Mouse (Mus musculus): ENCODE results near the gene Hoxb13. TPM values are rescaled to one million over a fixed set of nuclear protein-coding genes. Genes with fewer than 3 reads are reported as not detected.
A peak's percentile ranks its signal among the peaks of the same experiment; 100 is the strongest.

The Hoxb13 gene
- polyA plus RNA-seq, 1 experiment from 2014 or later: not detected

- Histone ChIP-seq H3K4me1 (peaks cover 8% of the 10 kb centered on the region; the same call in 1 of the 2 replicates), H3K36me3 (replicated peaks) (no peaks in the 10 kb centered on the region), H3K27ac (no peak overlapping the region), H3K27me3 (ENCODE audit: poor library complexity, severe bottlenecking) (peaks cover 100% of the 10 kb centered on the region), H3K9me3 (no peaks in the 10 kb centered on the region), H3K4me3 (no peak overlapping the region)
- DNase-seq (ENCODE audit: extremely low spot score, low spot score): no peak
- WGBS: under 1% methylated on average over 17 of the region's 17 CpGs
These were observed 18.6 kb upstream of the Hoxb13 start for GRCm38 (mm10) chr11:96175511-96175910.

GRCm38 (mm10) chr11:96175951-96176530 lies 18.1 kb upstream of the Hoxb13 start:
- H3K27me3 ChIP-seq (ENCODE audit: poor library complexity, severe bottlenecking): peaks cover 100% of the 10 kb centered on the region
- 0 out of 2 replicates have a peak, but pooled peaks cover 3% of the 10 kb centered on the region for H3K4me1 ChIP-seq
- no peaks in the 10 kb centered on the region for H3K36me3 ChIP-seq (replicated peaks)
- no peak overlapping the region for H3K4me3 ChIP-seq
- DNase-seq (ENCODE audit: extremely low spot score, low spot score): no peak
- WGBS: 2% methylated on average over 9 of the region's 9 CpGs
- no peak overlapping the region for H3K27ac ChIP-seq
- no peaks in the 10 kb centered on the region for H3K9me3 ChIP-seq

- Histone ChIP-seq H3K27ac (no peak overlapping the region), H3K4me3 (no peak overlapping the region), H3K9me3 (no peaks in the 10 kb centered on the region), H3K4me1 (0 out of 2 replicates have a peak, but pooled peaks cover 3% of the 10 kb centered on the region), H3K36me3 (replicated peaks) (no peaks in the 10 kb centered on the region), H3K27me3 (ENCODE audit: poor library complexity, severe bottlenecking) (peaks cover 100% of the 10 kb centered on the region)
- peak; percentile 19 for DNase-seq (ENCODE audit: extremely low spot score, low spot score)
- under 1% methylated on average over 10 of the region's 10 CpGs for WGBS
These were observed 17.3 kb upstream of the Hoxb13 start for GRCm38 (mm10) chr11:96176841-96177240.

GRCm38 (mm10) chr11:96177546-96178174 lies 16.5 kb upstream of the Hoxb13 start:
- peaks cover 2% of the 10 kb centered on the region; the same call in 1 of the 2 replicates for H3K9me3 ChIP-seq
- no peak overlapping the region for H3K27ac ChIP-seq
- H3K27me3 ChIP-seq (ENCODE audit: poor library complexity, severe bottlenecking): peaks cover 100% of the 10 kb centered on the region
- peak; percentile 50 for DNase-seq (ENCODE audit: extremely low spot score, low spot score)
- no peak overlapping the region for H3K4me3 ChIP-seq
- H3K36me3 ChIP-seq (replicated peaks): no peaks in the 10 kb centered on the region
- 0 out of 2 replicates have a peak, but pooled peaks cover 3% of the 10 kb centered on the region for H3K4me1 ChIP-seq
- under 1% methylated on average over 27 of the region's 27 CpGs for WGBS

- no peak overlapping the region for H3K27ac ChIP-seq
- peak; percentile 36 for DNase-seq (ENCODE audit: extremely low spot score, low spot score)
These were observed 15.8 kb upstream of the Hoxb13 start for GRCm38 (mm10) chr11:96178356-96178755.

GRCm38 (mm10) chr11:96178911-96179503 lies 15.1 kb upstream of the Hoxb13 start:
- Histone ChIP-seq H3K4me1 (0 out of 2 replicates have a peak, but pooled peaks cover 3% of the 10 kb centered on the region), H3K36me3 (replicated peaks) (no peaks in the 10 kb centered on the region), H3K27ac (no peak overlapping the region), H3K27me3 (ENCODE audit: poor library complexity, severe bottlenecking) (peaks cover 100% of the 10 kb centered on the region), H3K9me3 (peaks cover 6% of the 10 kb centered on the region; the same call in 1 of the 2 replicates), H3K4me3 (no peak overlapping the region)
- under 1% methylated on average over 6 of the region's 6 CpGs for WGBS
- DNase-seq (ENCODE audit: extremely low spot score, low spot score): peak; percentile 19

More at GRCm38 (mm10) chr11:96178356-96178755, 15.8 kb upstream of the Hoxb13 start:
- WGBS: 0% methylated on average over 8 of the region's 8 CpGs
- Histone ChIP-seq H3K4me3 (no peak overlapping the region), H3K4me1 (0 out of 2 replicates have a peak, but pooled peaks cover 3% of the 10 kb centered on the region), H3K36me3 (replicated peaks) (no peaks in the 10 kb centered on the region), H3K9me3 (peaks cover 6% of the 10 kb centered on the region; the same call in 1 of the 2 replicates), H3K27me3 (ENCODE audit: poor library complexity, severe bottlenecking) (peaks cover 100% of the 10 kb centered on the region)

- H3K27me3 ChIP-seq (ENCODE audit: poor library complexity, severe bottlenecking): peaks cover 100% of the 10 kb centered on the region
- no peaks in the 10 kb centered on the region for H3K36me3 ChIP-seq (replicated peaks)
- DNase-seq (ENCODE audit: extremely low spot score, low spot score): no peak
- no peak overlapping the region for H3K27ac ChIP-seq
- 23% methylated on average over 4 of the region's 4 CpGs for WGBS
- peaks cover 6% of the 10 kb centered on the region; the same call in 1 of the 2 replicates for H3K9me3 ChIP-seq
- no peak overlapping the region for H3K4me3 ChIP-seq
- H3K4me1 ChIP-seq: 0 out of 2 replicates have a peak, but pooled peaks cover 3% of the 10 kb centered on the region
These were observed 13.1 kb upstream of the Hoxb13 start for GRCm38 (mm10) chr11:96181061-96181460.

GRCm38 (mm10) chr11:96184233-96184632 lies 9.9 kb upstream of the Hoxb13 start:
- no peak for DNase-seq (ENCODE audit: extremely low spot score, low spot score)
- H3K27ac ChIP-seq: no peak overlapping the region
- no peaks in the 10 kb centered on the region for H3K36me3 ChIP-seq (replicated peaks)
- peaks cover 6% of the 10 kb centered on the region; the same call in 1 of the 2 replicates for H3K9me3 ChIP-seq
- no peaks in the 10 kb centered on the region for H3K4me1 ChIP-seq
- peaks cover 100% of the 10 kb centered on the region for H3K27me3 ChIP-seq (ENCODE audit: poor library complexity, severe bottlenecking)
- no peak overlapping the region for H3K4me3 ChIP-seq

- DNase-seq (ENCODE audit: extremely low spot score, low spot score): no peak
- no peak overlapping the region for H3K4me3 ChIP-seq
These were observed 6.8 kb upstream of the Hoxb13 start for GRCm38 (mm10) chr11:96187321-96187720.

GRCm38 (mm10) chr11:96189810-96190522 lies 4.2 kb upstream of the Hoxb13 start:
- no peak for DNase-seq (ENCODE audit: extremely low spot score, low spot score)

More at GRCm38 (mm10) chr11:96187321-96187720, 6.8 kb upstream of the Hoxb13 start:
- Histone ChIP-seq H3K27ac (no peak overlapping the region), H3K27me3 (ENCODE audit: poor library complexity, severe bottlenecking) (peaks cover 100% of the 10 kb centered on the region), H3K9me3 (peaks cover 6% of the 10 kb centered on the region; the same call in 1 of the 2 replicates), H3K4me1 (peaks cover 5% of the 10 kb centered on the region), H3K36me3 (replicated peaks) (no peaks in the 10 kb centered on the region)
- WGBS: 19% methylated on average over 4 of the region's 4 CpGs

GRCm38 (mm10) chr11:96191132-96191531 lies 3.0 kb upstream of the Hoxb13 start:
- Histone ChIP-seq H3K4me1 (peaks cover 13% of the 10 kb centered on the region), H3K36me3 (replicated peaks) (no peaks in the 10 kb centered on the region), H3K27ac (no peak overlapping the region), H3K4me3 (no peak overlapping the region), H3K27me3 (ENCODE audit: poor library complexity, severe bottlenecking) (peaks cover 100% of the 10 kb centered on the region), H3K9me3 (no peaks in the 10 kb centered on the region)
- 4% methylated on average over 5 of the region's 5 CpGs for WGBS
- DNase-seq (ENCODE audit: extremely low spot score, low spot score): no peak

More at GRCm38 (mm10) chr11:96189810-96190522, 4.2 kb upstream of the Hoxb13 start:
- WGBS: 2% methylated on average over 28 of the region's 28 CpGs
- Histone ChIP-seq H3K36me3 (replicated peaks) (no peaks in the 10 kb centered on the region), H3K4me1 (peaks cover 13% of the 10 kb centered on the region), H3K4me3 (no peak overlapping the region), H3K27me3 (ENCODE audit: poor library complexity, severe bottlenecking) (peaks cover 100% of the 10 kb centered on the region), H3K9me3 (no peaks in the 10 kb centered on the region), H3K27ac (no peak overlapping the region)

- Histone ChIP-seq H3K4me3 (peak overlapping the region; percentile 18; the same call in 1 of the 2 replicates), H3K36me3 (replicated peaks) (no peaks in the 10 kb centered on the region)
- WGBS: under 1% methylated on average over 10 of the region's 10 CpGs
These were observed 240 bp downstream of the Hoxb13 start for GRCm38 (mm10) chr11:96194401-96194710.

More at GRCm38 (mm10) chr11:96194401-96194710, 240 bp downstream of the Hoxb13 start:
- no peak for DNase-seq (ENCODE audit: extremely low spot score, low spot score)
- Histone ChIP-seq H3K27me3 (ENCODE audit: poor library complexity, severe bottlenecking) (peaks cover 100% of the 10 kb centered on the region), H3K9me3 (no peaks in the 10 kb centered on the region), H3K4me1 (peaks cover 13% of the 10 kb centered on the region), H3K27ac (no peak overlapping the region)

Measured in forebrain, embryonic 10.5 days (tissue).